Mouse (Mus musculus): ENCODE measurements around the gene Cask.

- TF ChIP-seq CTCF (IDR thresholded peaks at IDR 0.05; ENCODE audit: low read depth) (no peak), EP300 (IDR thresholded peaks at IDR 0.05; ENCODE audit: low read depth) (no peak)
These were observed 192.5 kb downstream of the Cask start for GRCm38 (mm10) chrX:13658616-13659140.
